Mouse (Mus musculus): ENCODE results near the gene Sdad1.

Gene Sdad1

GRCm38 (mm10) chr5:92312046-92312715 lies 1.9 kb upstream of the Sdad1 start:
- DNase-seq (ENCODE audit: low spot score in 2 of 2) = peak; percentile 82 to 93

GRCm38 (mm10) chr5:92304291-92304690 lies 6.0 kb downstream of the Sdad1 start:
- no peak for DNase-seq (ENCODE audit: low spot score in 2 of 2)

GRCm38 (mm10) chr5:92302149-92302840 lies 8.0 kb downstream of the Sdad1 start:
- DNase-seq (ENCODE audit: low spot score in 2 of 2) = no peak

GRCm38 (mm10) chr5:92294525-92294924 lies 15.8 kb downstream of the Sdad1 start:
- no peak for DNase-seq (ENCODE audit: low spot score in 2 of 2)

- DNase-seq (ENCODE audit: low spot score in 2 of 2) = no peak
These were observed 18.4 kb downstream of the Sdad1 start for GRCm38 (mm10) chr5:92291652-92292414.

GRCm38 (mm10) chr5:92287840-92288239 lies 22.4 kb downstream of the Sdad1 start:
- DNase-seq (ENCODE audit: low spot score in 2 of 2) = no peak

GRCm38 (mm10) chr5:92283107-92283506 lies 27.2 kb downstream of the Sdad1 start:
- no peak for DNase-seq (ENCODE audit: low spot score in 2 of 2)

GRCm38 (mm10) chr5:92282571-92282970 lies 27.7 kb downstream of the Sdad1 start:
- DNase-seq (ENCODE audit: low spot score in 2 of 2) = no peak

GRCm38 (mm10) chr5:92278942-92279537 lies 31.2 kb downstream of the Sdad1 start:
- peak in 1 of 2 experiments; percentile 45 for DNase-seq (ENCODE audit: low spot score in 2 of 2)

GRCm38 (mm10) chr5:92277437-92278394 lies 32.6 kb downstream of the Sdad1 start, which contains the start of gene Naaa:
TSS of gene Naaa (minus strand) at chr5:92278170.
- DNase-seq (ENCODE audit: low spot score in 2 of 2) = peak; percentile 82 to 88

- no peak for DNase-seq (ENCODE audit: low spot score in 2 of 2)
These were observed 39.8 kb downstream of the Sdad1 start for GRCm38 (mm10) chr5:92270496-92270895.

GRCm38 (mm10) chr5:92263761-92264359 lies 46.4 kb downstream of the Sdad1 start:
- DNase-seq (ENCODE audit: low spot score in 2 of 2) = no peak

- DNase-seq (ENCODE audit: low spot score in 2 of 2) = no peak
These were observed 47.6 kb downstream of the Sdad1 start for GRCm38 (mm10) chr5:92262646-92263045.

GRCm38 (mm10) chr5:92256218-92256617 lies 54.1 kb downstream of the Sdad1 start, which contains the start of gene Ppef2:
TSS of gene Ppef2 (minus strand) at chr5:92256278.
- DNase-seq (ENCODE audit: low spot score in 2 of 2) = no peak

GRCm38 (mm10) chr5:92254476-92254875 lies 55.8 kb downstream of the Sdad1 start:
- no peak for DNase-seq (ENCODE audit: low spot score in 2 of 2)

GRCm38 (mm10) chr5:92252797-92253343 lies 57.4 kb downstream of the Sdad1 start:
- DNase-seq (ENCODE audit: low spot score in 2 of 2) = no peak

GRCm38 (mm10) chr5:92252031-92252430 lies 58.2 kb downstream of the Sdad1 start:
- DNase-seq (ENCODE audit: low spot score in 2 of 2) = no peak

- DNase-seq (ENCODE audit: low spot score in 2 of 2) = no peak
These were observed 61.7 kb downstream of the Sdad1 start for GRCm38 (mm10) chr5:92248614-92249013.

- no peak for DNase-seq (ENCODE audit: low spot score in 2 of 2)
These were observed 64.8 kb downstream of the Sdad1 start for GRCm38 (mm10) chr5:92245483-92245882.

GRCm38 (mm10) chr5:92244900-92245299 lies 65.4 kb downstream of the Sdad1 start:
- DNase-seq (ENCODE audit: low spot score in 2 of 2) = no peak

Measured in spleen, postnatal 4 days (tissue).